Mouse (Mus musculus): Measurements from ENCODE around the gene Atxn2. TPM values are rescaled to one million over a fixed set of nuclear protein-coding genes. Genes with fewer than 3 reads are reported as not detected.

The Atxn2 gene
- total and polyA plus RNA-seq, 2 experiments = 58.5 to 92.8 TPM

DNA sequence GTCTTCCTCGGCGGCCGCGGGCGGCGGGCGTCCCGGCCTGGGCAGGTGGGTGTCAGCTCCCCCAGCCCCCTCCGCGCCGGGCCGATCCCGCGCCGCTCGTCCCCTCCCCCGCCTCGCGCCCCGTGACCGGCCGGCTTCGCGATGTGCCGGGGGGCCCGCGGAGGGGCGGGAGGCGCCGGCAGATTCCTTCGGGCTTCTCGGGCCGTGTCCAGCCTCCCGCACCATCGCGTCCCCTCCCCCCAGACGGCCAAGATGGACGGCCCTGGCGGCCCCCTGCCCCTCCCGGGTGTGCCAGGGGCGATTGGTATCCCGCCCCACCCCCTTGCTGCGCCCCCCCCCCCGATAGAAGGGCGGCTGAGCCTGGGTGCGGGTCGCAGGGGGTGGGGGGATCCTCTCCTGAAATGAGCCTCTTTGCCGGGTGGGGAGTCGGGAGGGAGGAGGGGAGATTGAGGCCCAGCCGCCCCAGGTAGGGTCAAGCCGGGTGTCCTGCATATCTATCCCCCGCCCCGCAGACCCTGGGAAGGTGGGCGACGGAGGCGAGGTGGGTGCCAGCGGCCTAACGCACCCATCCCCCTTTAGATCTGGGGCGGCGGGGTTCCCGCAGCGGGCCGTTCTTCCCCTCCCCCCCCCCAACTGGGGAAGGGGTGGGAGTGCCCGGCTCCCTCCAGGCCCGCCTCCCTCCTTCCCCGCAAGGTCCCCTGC, 1.2 kb downstream of the Atxn2 start:
- Histone ChIP-seq H3K27ac (replicated peaks; ENCODE audit: insufficient read depth, low read depth, low read length) (peak overlapping the region; percentile 82), H3K36me3 (ENCODE audit: control insufficient read depth, insufficient read depth, low read length) (no peaks in the 10 kb centered on the region; the same call in 1 of the 2 replicates), H3K27me3 (ENCODE audit: control insufficient read depth, insufficient read depth, low read length) (no peaks in the 10 kb centered on the region), H3K79me2 (ENCODE audit: control insufficient read depth, insufficient read depth, low read length) (peaks cover 38% of the 10 kb centered on the region), H3K9ac (ENCODE audit: low read depth, low read length) (peak overlapping the region; percentile 97), H3K4me1 (ENCODE audit: control insufficient read depth, insufficient read depth, low read length) (peaks cover 16% of the 10 kb centered on the region), H3K4me3 (ENCODE audit: insufficient read depth, low read depth, low read length) (peak overlapping the region; percentile 99)
- DNase-seq (ENCODE audit: extremely low read depth, low read depth, low spot score) = no peak
- no peak for TF ChIP-seq POLR2A (IDR thresholded peaks at IDR 0.05; ENCODE audit: extremely low read depth, insufficient read depth, low read length)
- no peak for TF ChIP-seq CTCF (IDR thresholded peaks at IDR 0.05; ENCODE audit: low read depth, low read length)
- under 1% methylated on average over 58 of the region's 66 CpGs for WGBS

DNA sequence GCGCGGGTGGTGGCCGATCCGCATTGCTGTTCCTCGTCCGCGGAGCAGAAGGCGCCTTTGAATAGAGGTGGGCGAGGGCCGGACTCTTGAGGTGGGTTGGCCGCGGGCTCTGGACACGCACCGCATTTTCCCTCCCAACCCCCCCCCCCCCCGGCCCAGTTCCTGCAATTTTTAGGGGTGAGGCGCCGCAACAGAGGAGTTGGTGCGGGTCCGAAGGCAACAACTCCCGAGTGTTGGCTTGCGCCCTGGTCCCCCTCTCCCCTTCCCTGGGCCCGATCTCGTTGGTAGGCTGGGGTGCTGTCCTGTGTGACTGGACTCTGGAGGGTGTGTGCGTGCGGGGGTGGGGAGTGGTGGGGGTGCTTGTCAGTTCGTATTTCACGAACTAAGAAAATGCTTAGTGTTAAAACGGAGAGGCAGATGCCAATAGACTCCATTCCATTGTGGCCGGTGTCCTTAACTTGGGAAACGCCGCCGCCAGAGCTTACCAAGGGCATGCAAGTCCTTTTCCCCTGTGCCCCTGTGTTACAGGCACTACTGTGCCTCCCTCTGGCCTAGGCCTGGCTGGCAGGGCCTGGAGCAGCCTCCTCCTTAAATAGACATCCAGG, 1.9 kb downstream of the Atxn2 start:
- peak overlapping the region; percentile 99 for H3K4me3 ChIP-seq (ENCODE audit: insufficient read depth, low read depth, low read length)
- no peak for TF ChIP-seq CTCF (IDR thresholded peaks at IDR 0.05; ENCODE audit: low read depth, low read length)
- TF ChIP-seq POLR2A (IDR thresholded peaks at IDR 0.05; ENCODE audit: extremely low read depth, insufficient read depth, low read length) = no peak

DNA sequence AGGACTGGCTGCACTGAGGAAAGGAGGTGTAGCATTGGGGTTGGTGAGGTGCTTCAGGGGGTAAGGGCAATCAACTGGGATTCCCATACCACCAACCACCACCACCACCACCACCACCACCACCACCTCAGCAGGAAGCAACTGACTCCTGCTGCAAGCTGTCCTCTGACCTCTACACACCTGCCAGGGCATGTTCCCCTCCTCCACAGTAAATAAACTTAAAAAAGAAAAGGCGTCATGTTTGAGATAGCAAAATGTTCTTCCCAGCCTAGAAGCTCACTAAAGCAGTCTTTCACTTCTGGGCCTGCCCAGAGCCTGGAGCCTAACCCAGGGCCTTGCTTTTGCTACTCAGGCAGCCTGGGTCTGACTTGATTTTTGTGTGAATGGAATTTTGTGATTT, 3.2 kb downstream of the Atxn2 start:
- TF ChIP-seq CTCF (IDR thresholded peaks at IDR 0.05; ENCODE audit: low read depth, low read length) = no peak
- 0 out of 2 replicates have a peak, but pooled peaks have one; percentile 18 for TF ChIP-seq POLR2A (IDR thresholded peaks at IDR 0.05; ENCODE audit: extremely low read depth, insufficient read depth, low read length)
- no peaks in the 10 kb centered on the region for H3K27me3 ChIP-seq (ENCODE audit: control insufficient read depth, insufficient read depth, low read length)
- peak overlapping the region; percentile 75 for H3K9ac ChIP-seq (ENCODE audit: low read depth, low read length)
- peak overlapping the region; percentile 93 for H3K27ac ChIP-seq (replicated peaks; ENCODE audit: insufficient read depth, low read depth, low read length)
- H3K4me1 ChIP-seq (ENCODE audit: control insufficient read depth, insufficient read depth, low read length) = peaks cover 21% of the 10 kb centered on the region
- H3K4me3 ChIP-seq (ENCODE audit: insufficient read depth, low read depth, low read length) = no peak overlapping the region
- no peaks in the 10 kb centered on the region; the same call in 1 of the 2 replicates for H3K36me3 ChIP-seq (ENCODE audit: control insufficient read depth, insufficient read depth, low read length)
- peaks cover 47% of the 10 kb centered on the region for H3K79me2 ChIP-seq (ENCODE audit: control insufficient read depth, insufficient read depth, low read length)
- peak; percentile 94 for DNase-seq (ENCODE audit: extremely low read depth, low read depth, low spot score)
- 23% methylated on average over 1 of the region's 1 CpGs for WGBS

More for the DNA sequence above, 1.9 kb downstream of the Atxn2 start:
- DNase-seq (ENCODE audit: extremely low read depth, low read depth, low spot score) = peak; percentile 71
- Histone ChIP-seq H3K27ac (replicated peaks; ENCODE audit: insufficient read depth, low read depth, low read length) (peak overlapping the region; percentile 82), H3K79me2 (ENCODE audit: control insufficient read depth, insufficient read depth, low read length) (peaks cover 43% of the 10 kb centered on the region), H3K9ac (ENCODE audit: low read depth, low read length) (peak overlapping the region; percentile 97), H3K27me3 (ENCODE audit: control insufficient read depth, insufficient read depth, low read length) (no peaks in the 10 kb centered on the region), H3K36me3 (ENCODE audit: control insufficient read depth, insufficient read depth, low read length) (no peaks in the 10 kb centered on the region; the same call in 1 of the 2 replicates), H3K4me1 (ENCODE audit: control insufficient read depth, insufficient read depth, low read length) (peaks cover 16% of the 10 kb centered on the region)
- under 1% methylated on average over 32 of the region's 32 CpGs for WGBS

DNA sequence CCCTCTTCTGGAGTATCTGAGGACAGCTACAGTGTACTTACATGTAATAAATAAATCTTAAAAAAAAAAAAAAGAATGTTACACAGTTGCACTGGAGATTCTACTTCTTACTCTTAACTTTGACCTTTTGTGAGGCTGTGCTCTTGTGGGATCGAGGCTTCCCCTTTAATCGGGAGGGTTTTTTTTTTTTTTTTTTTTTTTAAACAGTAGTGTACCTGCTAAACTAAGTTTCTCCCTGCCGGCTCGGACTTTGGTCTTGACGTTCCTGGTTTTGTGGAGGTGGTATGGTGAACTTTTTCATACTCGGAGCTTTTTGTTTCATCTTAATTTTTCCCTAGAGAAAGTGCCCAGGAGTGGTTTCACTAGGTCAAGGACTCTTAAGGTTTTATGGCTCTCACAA, 3.8 kb downstream of the Atxn2 start:
- WGBS = 17% methylated on average over 6 of the region's 6 CpGs
- Histone ChIP-seq H3K27me3 (ENCODE audit: control insufficient read depth, insufficient read depth, low read length) (no peaks in the 10 kb centered on the region), H3K36me3 (ENCODE audit: control insufficient read depth, insufficient read depth, low read length) (no peaks in the 10 kb centered on the region; the same call in 1 of the 2 replicates), H3K9ac (ENCODE audit: low read depth, low read length) (no peak overlapping the region), H3K4me1 (ENCODE audit: control insufficient read depth, insufficient read depth, low read length) (peaks cover 26% of the 10 kb centered on the region), H3K79me2 (ENCODE audit: control insufficient read depth, insufficient read depth, low read length) (peaks cover 52% of the 10 kb centered on the region), H3K27ac (replicated peaks; ENCODE audit: insufficient read depth, low read depth, low read length) (peak overlapping the region; percentile 93), H3K4me3 (ENCODE audit: insufficient read depth, low read depth, low read length) (no peak overlapping the region; the same call in 1 of the 2 replicates)
- peak; percentile 71 for DNase-seq (ENCODE audit: extremely low read depth, low read depth, low spot score)
- TF ChIP-seq POLR2A (IDR thresholded peaks at IDR 0.05; ENCODE audit: extremely low read depth, insufficient read depth, low read length) (no peak), CTCF (IDR thresholded peaks at IDR 0.05; ENCODE audit: low read depth, low read length) (no peak)

DNA sequence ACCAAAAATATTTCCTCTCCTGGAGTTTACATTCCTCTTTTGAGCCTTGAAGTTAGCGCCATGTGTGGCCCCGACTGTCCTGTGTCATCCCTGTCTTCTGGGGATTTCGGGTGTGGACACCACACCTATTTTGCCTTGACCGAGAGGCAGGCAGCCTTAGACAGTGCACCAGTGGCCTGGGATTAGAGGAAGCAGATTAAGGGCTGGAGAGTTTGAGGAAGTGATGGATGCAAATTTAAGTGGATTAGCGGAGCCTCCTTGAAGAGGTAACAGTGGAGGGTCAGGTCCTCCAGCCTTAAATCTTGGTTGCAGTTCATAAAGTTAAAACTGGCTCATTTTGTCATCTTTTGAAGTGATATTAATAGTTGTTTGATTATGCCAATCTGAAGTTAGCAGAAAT, 7.3 kb downstream of the Atxn2 start:
- TF ChIP-seq CTCF (IDR thresholded peaks at IDR 0.05; ENCODE audit: low read depth, low read length) (no peak), POLR2A (IDR thresholded peaks at IDR 0.05; ENCODE audit: extremely low read depth, insufficient read depth, low read length) (no peak)
- Histone ChIP-seq H3K27me3 (ENCODE audit: control insufficient read depth, insufficient read depth, low read length) (no peaks in the 10 kb centered on the region), H3K4me1 (ENCODE audit: control insufficient read depth, insufficient read depth, low read length) (peaks cover 34% of the 10 kb centered on the region), H3K36me3 (ENCODE audit: control insufficient read depth, insufficient read depth, low read length) (no peaks in the 10 kb centered on the region; the same call in 1 of the 2 replicates), H3K79me2 (ENCODE audit: control insufficient read depth, insufficient read depth, low read length) (peaks cover 57% of the 10 kb centered on the region), H3K27ac (replicated peaks; ENCODE audit: insufficient read depth, low read depth, low read length) (no peak overlapping the region), H3K9ac (ENCODE audit: low read depth, low read length) (no peak overlapping the region), H3K4me3 (ENCODE audit: insufficient read depth, low read depth, low read length) (no peak overlapping the region)
- 48% methylated on average over 5 of the region's 5 CpGs for WGBS
- DNase-seq (ENCODE audit: extremely low read depth, low read depth, low spot score) = no peak
